Mouse (Mus musculus) erythroblast, embryonic 14.5 days (primary cell): ENCODE data around the gene Asap3. TPM values are rescaled to one million over a fixed set of nuclear protein-coding genes. Genes with fewer than 3 reads are reported as not detected.

Source experiments
- H3K27me3 ChIP-seq: 2 replicates; pipeline ENCODE4 v1.6.1; 2012; ENCODE audit warnings: inconsistent platforms; ENCODE audit not compliant: control insufficient read depth
- H3K36me3 ChIP-seq: 2 replicates; pipeline ENCODE4 v1.6.1; 2012; ENCODE audit warnings: mild to moderate bottlenecking, inconsistent platforms; ENCODE audit not compliant: control insufficient read depth
- H3K4me1 ChIP-seq: 2 replicates; pipeline ENCODE4 v1.6.1; 2012; ENCODE audit warnings: inconsistent platforms; ENCODE audit not compliant: control insufficient read depth
- H3K4me3 ChIP-seq: replicated peaks from 2 replicates; pipeline ENCODE3; 2012; ENCODE audit warnings: moderate library complexity, mild to moderate bottlenecking, inconsistent platforms
- H3K9me3 ChIP-seq: 2 replicates; pipeline ENCODE4 v1.6.1; 2012; ENCODE audit warnings: low read length, inconsistent platforms, mixed read lengths; ENCODE audit not compliant: control insufficient read depth
- GATA1 ChIP-seq: IDR thresholded peaks from 2 replicates; pipeline ENCODE4 v1.6.1; 2012; ENCODE audit warnings: low read length, inconsistent platforms, mixed read lengths
- TAL1 ChIP-seq: IDR thresholded peaks from 3 replicates; pipeline ENCODE4 v1.6.1; 2012; ENCODE audit warnings: low read length, inconsistent platforms, mixed read lengths
- polyA plus RNA-seq: library from polyadenylated mRNA; stranded (reverse); fragments of >175 nt; gene quantifications from 2 replicates; pipeline ENCODE4 v1.2.3, GENCODE M21; 2012

The Asap3 gene
- polyA plus RNA-seq, 1 experiment: 0.01 TPM

DNA sequence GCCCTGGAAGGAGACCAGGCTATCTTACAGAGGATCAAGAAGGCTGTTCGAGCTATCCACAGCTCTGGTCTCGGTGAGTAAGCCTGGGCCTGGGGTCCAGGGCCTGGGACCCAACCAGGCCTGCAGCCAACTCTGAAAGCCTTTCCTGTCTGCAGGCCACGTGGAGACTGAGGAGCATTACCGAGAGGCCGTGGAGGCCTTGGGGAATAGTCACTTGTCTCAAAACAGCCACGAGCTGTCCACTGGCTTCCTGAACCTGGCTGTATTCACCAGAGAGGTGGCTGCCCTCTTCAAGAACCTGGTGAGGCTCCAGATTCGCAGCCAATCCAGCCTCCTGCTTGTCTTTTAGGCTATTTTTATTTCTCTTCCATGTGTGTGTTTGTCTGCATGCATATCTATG is 21.2 kb downstream of the Asap3 start:
- TF ChIP-seq GATA1 (no peak), TAL1 (no peak)
- H3K4me1 ChIP-seq: no peaks in the 10 kb centered on the region
- no peaks in the 10 kb centered on the region for H3K9me3 ChIP-seq
- no peak overlapping the region for H3K4me3 ChIP-seq
- H3K27me3 ChIP-seq: no peaks in the 10 kb centered on the region; the same call in 1 of the 2 replicates
- H3K36me3 ChIP-seq: no peaks in the 10 kb centered on the region; the same call in 1 of the 2 replicates

DNA sequence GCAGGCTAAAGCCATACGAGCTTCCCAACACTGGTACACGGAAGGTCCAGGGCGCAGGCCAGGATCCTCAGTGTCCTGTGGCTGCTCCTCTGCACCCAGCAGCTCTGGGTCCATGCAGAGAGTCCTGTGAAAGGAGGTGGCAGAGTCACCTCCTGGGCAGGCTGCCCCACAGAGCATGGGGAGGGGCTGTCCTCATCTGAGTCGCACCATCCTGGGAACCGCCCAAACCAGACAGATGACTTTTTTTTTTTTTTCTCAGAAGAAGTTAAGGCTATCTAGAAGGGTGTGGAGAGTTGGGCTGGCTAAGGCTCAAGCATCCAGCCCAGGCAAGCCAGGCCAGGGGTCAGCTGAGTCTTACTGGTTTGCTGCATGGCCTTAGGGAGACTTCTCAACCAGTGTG is 22.5 kb downstream of the Asap3 start:
- H3K36me3 ChIP-seq: no peaks in the 10 kb centered on the region; the same call in 1 of the 2 replicates
- H3K4me1 ChIP-seq: no peaks in the 10 kb centered on the region
- TF ChIP-seq GATA1 (no peak), TAL1 (no peak)
- H3K9me3 ChIP-seq: no peaks in the 10 kb centered on the region
- H3K4me3 ChIP-seq: no peak overlapping the region
- H3K27me3 ChIP-seq: peaks cover 3% of the 10 kb centered on the region; the same call in 1 of the 2 replicates

DNA sequence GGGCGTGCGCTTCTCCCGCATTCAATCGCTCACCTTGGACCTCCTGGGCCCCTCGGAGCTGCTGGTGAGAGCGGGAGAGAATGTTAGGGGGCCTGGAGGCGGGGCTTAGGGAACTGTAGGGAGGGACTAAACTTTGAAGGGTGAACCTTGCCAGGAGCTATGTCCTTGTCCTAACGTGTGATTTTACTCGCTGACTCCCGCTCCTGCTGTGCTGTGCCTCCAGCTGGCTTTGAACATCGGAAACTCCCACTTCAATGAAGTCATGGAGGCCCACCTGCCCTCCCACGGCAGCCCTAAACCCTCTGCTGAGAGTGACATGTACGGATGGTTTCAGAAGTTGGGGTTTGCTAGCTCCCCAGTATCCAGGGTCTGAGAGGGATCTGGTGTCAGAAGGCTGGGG is 32.5 kb downstream of the Asap3 start:
- TF ChIP-seq TAL1 (no peak), GATA1 (no peak)
- Histone ChIP-seq H3K4me1 (no peaks in the 10 kb centered on the region; the same call in 1 of the 2 replicates), H3K27me3 (peaks cover 52% of the 10 kb centered on the region), H3K9me3 (peaks cover 4% of the 10 kb centered on the region), H3K36me3 (peaks cover 4% of the 10 kb centered on the region; the same call in 1 of the 2 replicates), H3K4me3 (no peak overlapping the region)

DNA sequence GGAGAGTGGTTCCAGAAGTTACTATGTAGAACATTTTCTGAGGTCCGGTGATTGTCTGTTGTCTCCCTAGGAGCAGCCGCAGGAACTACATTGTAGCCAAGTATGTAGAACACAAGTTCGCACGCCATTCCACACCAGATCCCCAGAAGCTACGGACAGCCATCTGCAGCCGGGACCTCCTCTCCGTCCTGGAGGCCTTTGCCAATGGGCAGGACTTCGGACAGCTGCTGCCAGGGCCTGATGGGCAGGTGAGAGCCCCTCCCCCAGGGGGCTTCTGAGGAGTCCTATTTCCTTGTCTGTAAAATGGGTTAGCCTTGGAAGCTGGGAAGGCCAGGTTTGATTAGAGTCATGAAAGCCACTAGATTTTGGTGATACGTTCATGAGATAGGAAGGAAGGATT is 32.9 kb downstream of the Asap3 start:
- Histone ChIP-seq H3K9me3 (peaks cover 4% of the 10 kb centered on the region), H3K27me3 (peaks cover 56% of the 10 kb centered on the region), H3K4me1 (no peaks in the 10 kb centered on the region; the same call in 1 of the 2 replicates), H3K36me3 (peaks cover 4% of the 10 kb centered on the region; the same call in 1 of the 2 replicates), H3K4me3 (no peak overlapping the region)
- no peak for TF ChIP-seq TAL1
- TF ChIP-seq GATA1: no peak

DNA sequence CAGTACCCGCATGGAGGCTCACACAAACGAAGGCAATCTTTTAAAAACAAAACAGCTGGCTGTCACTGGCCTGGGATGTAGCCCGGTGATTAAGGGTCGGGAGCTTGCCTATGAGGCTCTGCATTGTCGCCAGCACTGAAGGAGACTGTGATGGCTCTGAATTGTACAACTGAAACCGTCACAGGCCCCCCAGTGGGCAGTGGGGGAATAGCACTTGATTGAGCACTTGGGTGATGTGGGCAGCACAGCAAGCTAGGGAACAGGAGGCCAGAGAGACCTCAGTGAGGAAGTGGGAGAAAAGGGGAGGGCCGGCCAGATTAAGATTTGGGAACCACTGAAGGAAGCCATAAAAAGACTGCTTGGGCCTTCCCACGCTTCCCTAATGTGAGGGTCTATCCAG is 33.5 kb downstream of the Asap3 start:
- TF ChIP-seq GATA1 (no peak), TAL1 (no peak)
- H3K4me3 ChIP-seq: no peak overlapping the region
- H3K27me3 ChIP-seq: peaks cover 61% of the 10 kb centered on the region
- H3K9me3 ChIP-seq: peaks cover 4% of the 10 kb centered on the region
- H3K4me1 ChIP-seq: no peaks in the 10 kb centered on the region; the same call in 1 of the 2 replicates
- peaks cover 4% of the 10 kb centered on the region; the same call in 1 of the 2 replicates for H3K36me3 ChIP-seq

DNA sequence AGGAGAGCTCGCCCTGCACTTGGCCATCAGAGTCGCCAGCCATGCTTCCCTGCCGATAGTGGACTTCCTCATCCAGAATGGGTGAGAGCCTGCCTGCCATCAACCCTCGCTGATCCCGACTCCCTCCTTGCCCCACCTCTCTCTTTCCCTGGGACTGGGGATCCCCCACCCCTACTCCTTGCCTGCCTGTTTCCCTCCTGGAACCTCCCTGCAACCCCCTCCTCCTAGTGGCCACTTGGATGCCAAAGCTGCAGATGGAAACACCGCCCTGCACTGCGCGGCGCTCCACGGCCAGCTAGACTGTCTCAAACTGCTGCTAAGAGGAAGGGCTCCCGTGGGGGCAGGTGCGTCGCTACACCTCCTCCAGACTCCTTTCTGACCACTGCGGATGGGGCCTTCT is 34.0 kb downstream of the Asap3 start:
- H3K36me3 ChIP-seq: peaks cover 4% of the 10 kb centered on the region; the same call in 1 of the 2 replicates
- no peaks in the 10 kb centered on the region; the same call in 1 of the 2 replicates for H3K4me1 ChIP-seq
- no peak for TF ChIP-seq TAL1
- no peak for TF ChIP-seq GATA1
- H3K9me3 ChIP-seq: peaks cover 4% of the 10 kb centered on the region
- peaks cover 66% of the 10 kb centered on the region for H3K27me3 ChIP-seq
- no peak overlapping the region for H3K4me3 ChIP-seq

DNA sequence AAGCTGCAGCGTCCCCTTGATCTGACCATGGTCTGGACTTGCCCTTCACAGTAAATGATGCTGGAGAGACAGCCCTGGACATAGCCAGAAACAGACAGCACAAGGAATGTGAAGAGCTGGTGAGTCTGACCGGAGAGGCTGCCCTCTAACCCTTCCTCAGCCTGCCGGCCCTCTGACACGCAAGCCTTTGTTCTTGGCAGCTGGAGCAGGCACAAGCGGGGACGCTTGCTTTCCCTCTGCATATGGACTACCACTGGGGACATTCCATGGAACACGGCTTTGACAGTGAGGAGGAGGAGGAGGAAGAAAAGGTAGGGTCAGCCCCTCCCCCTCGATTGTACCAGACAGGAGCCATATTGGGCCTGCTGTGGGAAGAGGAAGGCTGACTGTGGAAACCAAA is 34.8 kb downstream of the Asap3 start:
- Histone ChIP-seq H3K4me1 (no peaks in the 10 kb centered on the region; the same call in 1 of the 2 replicates), H3K4me3 (no peak overlapping the region), H3K9me3 (peaks cover 2% of the 10 kb centered on the region), H3K27me3 (peaks cover 74% of the 10 kb centered on the region), H3K36me3 (peaks cover 3% of the 10 kb centered on the region; the same call in 1 of the 2 replicates)
- TF ChIP-seq GATA1 (no peak), TAL1 (no peak)

DNA sequence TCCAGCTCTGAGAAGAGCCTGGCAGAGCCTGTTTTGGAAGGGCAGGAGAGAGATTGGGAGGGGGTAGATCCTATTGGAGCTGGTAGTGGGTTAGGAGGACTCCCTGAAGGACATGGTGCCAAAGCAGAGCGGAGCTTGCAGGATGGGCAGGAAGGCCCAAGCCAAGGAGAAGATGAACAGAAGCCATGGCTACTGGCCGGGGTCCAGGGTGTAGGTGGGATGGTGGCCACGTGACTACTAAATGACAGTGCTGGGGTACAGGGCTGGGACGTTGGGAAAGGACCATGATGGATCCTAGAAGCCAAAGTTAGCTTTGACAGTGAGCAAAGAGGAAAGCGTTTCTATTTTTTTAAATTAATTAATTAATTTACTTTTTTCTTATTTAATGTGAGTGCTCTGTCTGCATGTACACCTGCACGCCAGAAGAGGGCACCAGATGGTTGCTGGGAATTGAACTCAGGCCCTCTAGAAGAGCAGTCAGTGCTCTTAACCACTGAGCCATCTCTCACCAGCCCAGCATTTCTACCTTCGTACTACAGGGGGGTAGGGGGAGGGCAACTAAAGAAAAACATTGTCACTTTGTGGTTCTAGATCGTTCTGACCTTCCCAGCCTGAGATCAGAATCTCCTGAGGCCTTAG is 36.0 kb downstream of the Asap3 start:
- H3K4me1 ChIP-seq: no peaks in the 10 kb centered on the region; the same call in 1 of the 2 replicates
- peaks cover 2% of the 10 kb centered on the region; the same call in 1 of the 2 replicates for H3K36me3 ChIP-seq
- H3K4me3 ChIP-seq: no peak overlapping the region
- H3K9me3 ChIP-seq: no peaks in the 10 kb centered on the region
- peaks cover 80% of the 10 kb centered on the region for H3K27me3 ChIP-seq
- no peak for TF ChIP-seq TAL1
- no peak for TF ChIP-seq GATA1

DNA sequence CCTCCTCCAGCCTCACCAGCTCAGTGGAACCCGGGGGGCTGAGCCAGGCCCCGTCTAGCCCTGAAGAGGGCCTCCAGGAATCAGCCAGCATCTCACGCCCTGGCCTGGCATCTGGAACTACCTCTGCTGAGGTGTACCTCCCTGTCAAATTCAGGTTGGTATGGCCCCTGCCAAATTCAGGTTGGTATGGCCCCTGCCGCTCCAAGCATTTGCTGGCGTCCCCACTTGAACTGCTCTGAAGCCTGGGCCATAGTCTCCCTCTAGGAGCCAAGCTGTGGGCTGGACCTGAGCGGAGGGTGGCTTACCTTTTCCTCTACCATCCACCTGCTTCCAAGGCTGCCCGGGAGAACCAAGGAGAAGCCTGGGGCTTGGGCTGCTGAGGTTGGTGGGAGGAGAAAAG is 36.6 kb downstream of the Asap3 start:
- no peaks in the 10 kb centered on the region; the same call in 1 of the 2 replicates for H3K4me1 ChIP-seq

DNA sequence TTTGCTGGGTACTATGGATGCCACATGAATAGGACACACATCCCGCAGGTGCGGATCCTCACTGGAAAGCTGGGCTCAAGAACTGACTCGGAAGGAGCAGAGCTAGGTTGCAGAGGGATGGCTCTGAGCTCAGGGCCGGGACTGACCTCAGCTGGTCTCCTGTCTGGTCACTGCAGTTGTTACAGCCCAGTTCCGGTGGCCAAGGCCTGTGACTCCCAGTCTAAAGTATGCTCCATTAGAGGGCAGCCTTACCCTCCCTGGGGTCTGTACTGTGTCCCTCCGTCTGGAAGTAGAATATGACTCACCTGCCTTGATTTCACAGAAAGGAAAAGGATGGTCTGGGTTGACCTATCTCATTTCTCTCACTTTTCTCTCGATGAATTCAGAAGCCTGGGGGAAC is 38.0 kb downstream of the Asap3 start:
- peaks cover 2% of the 10 kb centered on the region; the same call in 1 of the 2 replicates for H3K36me3 ChIP-seq
- TF ChIP-seq GATA1: no peak
- no peak for TF ChIP-seq TAL1
- no peak overlapping the region for H3K4me3 ChIP-seq
- H3K9me3 ChIP-seq: no peaks in the 10 kb centered on the region
- H3K4me1 ChIP-seq: no peaks in the 10 kb centered on the region
- H3K27me3 ChIP-seq: peaks cover 81% of the 10 kb centered on the region

More for the DNA sequence above, 36.6 kb downstream of the Asap3 start:
- no peaks in the 10 kb centered on the region for H3K9me3 ChIP-seq
- H3K36me3 ChIP-seq: peaks cover 2% of the 10 kb centered on the region; the same call in 1 of the 2 replicates
- TF ChIP-seq GATA1 (no peak), TAL1 (no peak)
- H3K27me3 ChIP-seq: peaks cover 81% of the 10 kb centered on the region
- no peak overlapping the region for H3K4me3 ChIP-seq
